ENCODE assay signal across 27 mouse cellular contexts in the genomic region with DNA sequence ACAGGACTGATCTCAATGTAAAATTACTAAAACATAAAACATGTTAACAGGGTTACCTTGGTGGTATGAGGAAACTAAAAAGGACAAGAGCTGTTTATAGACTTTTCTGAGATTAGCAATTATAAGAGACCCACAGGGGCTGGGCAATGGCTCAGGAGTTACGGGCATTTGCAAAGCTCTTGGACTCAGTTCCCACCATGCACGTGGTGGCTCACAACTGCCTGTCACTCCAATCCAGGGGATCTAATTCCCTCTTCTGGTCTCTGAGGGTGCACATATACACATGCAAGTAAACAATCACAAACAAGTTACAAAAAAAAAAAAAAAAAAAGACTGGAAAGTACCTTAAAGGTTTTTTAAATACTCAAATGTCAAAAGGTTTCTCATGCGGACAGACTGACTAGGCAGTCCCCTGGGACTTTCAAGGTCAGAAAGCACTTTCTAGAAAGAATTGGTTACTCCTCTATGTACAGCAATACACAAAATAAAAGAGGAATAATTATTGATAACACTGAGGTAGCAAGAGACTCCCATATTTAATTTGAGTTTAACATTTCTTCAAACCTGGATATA. TPM values are rescaled to one million over a fixed set of nuclear protein-coding genes. Genes with fewer than 3 reads are reported as not detected.
A peak's percentile ranks its signal among the peaks of the same experiment; 100 is the strongest.
DNase-seq lines count a peak whose midpoint lies in the region; TF ChIP-seq lines count a peak whose summit lies in the region.
"Had no signal": no experiment of that assay in that cellular context is flagged by ENCODE, and none has a peak within 500 bp of the region (broad histone marks: within the 10 kb centered on the region; RNA-seq: fewer than 3 reads in every experiment).

No protein-coding gene starts in this region.

- peak overlapping the region; percentile 75 for H3K4me2 ChIP-seq in CH12.LX (ENCODE audit: insufficient read depth, low read depth, poor library complexity, severe bottlenecking)
- H3K4me2 ChIP-seq: embryonic facial prominence, embryonic 12.5 days; forebrain, embryonic 13.5 days; forebrain, embryonic 15.5 days had no signal

- H3K36me3 ChIP-seq in CH12.LX (replicated peaks in 1 of 2; ENCODE audit: control insufficient read depth in 1 of 2, insufficient read depth in 1 of 2, low read length in 1 of 2): peaks cover 0 to 38% of the 10 kb centered on the region in 2 experiments
- H3K36me3 ChIP-seq in splenic B cell, adult 2 months (ENCODE audit: control insufficient read depth, insufficient read depth, low read length, poor library complexity, severe bottlenecking): peaks cover 7% of the 10 kb centered on the region

- peak; percentile 75 for TF ChIP-seq EP300 in CH12.LX (IDR thresholded peaks at IDR 0.05; ENCODE audit: low read length)

- 0 out of 2 replicates have a peak, but pooled peaks cover 3% of the 10 kb centered on the region for H3K79me2 ChIP-seq in CH12.LX (replicated peaks; ENCODE audit: control insufficient read depth, extremely low read depth, insufficient read depth, poor library complexity, severe bottlenecking)

- no peak for TF ChIP-seq CTCF in gastrocnemius, adult 2 months (IDR thresholded peaks at IDR 0.05)
- no peak for TF ChIP-seq CTCF in CH12.LX (conservative IDR thresholded peaks at IDR 0.05 in 1 of 2, IDR thresholded peaks at IDR 0.05 in 1 of 2; ENCODE audit: low read depth in 2 of 2, low read length in 2 of 2)

- H3K27me3 ChIP-seq in CH12.LX (replicated peaks): no peaks in the 10 kb centered on the region
- no peaks in the 10 kb centered on the region for H3K27me3 ChIP-seq in splenic B cell, adult 2 months (ENCODE audit: control insufficient read depth, insufficient read depth, low read length, poor library complexity, severe bottlenecking)
- H3K27me3 ChIP-seq: embryonic facial prominence, embryonic 12.5 days; forebrain, embryonic 13.5 days; forebrain, embryonic 15.5 days had no signal

- no peak for TF ChIP-seq RAD21 in CH12.LX (IDR thresholded peaks at IDR 0.05; ENCODE audit: low read depth, low read length)

- in situ Hi-C loops in CH12.LX (cut with MboI; ENCODE audit: low pct_ligation_motif_present, low pct_unique_long_range_greater_than_20kb, low sequenced_read_pairs): loop anchor here (5.0 kb wide), 1 partner anchor 45 kb away; no protein-coding TSS in a partner anchor

- no peaks in the 10 kb centered on the region for H3K9me3 ChIP-seq in CH12.LX (replicated peaks; ENCODE audit: low read length)
- H3K9me3 ChIP-seq: embryonic facial prominence, embryonic 10.5 days; embryonic facial prominence, embryonic 12.5 days; forebrain, embryonic 13.5 days; forebrain, embryonic 15.5 days had no signal

- H3K27ac ChIP-seq in gastrocnemius, adult 2 months: peak overlapping the region; percentile 76
- H3K27ac ChIP-seq in CH12.LX (ENCODE audit: insufficient read depth, low read depth): no peak overlapping the region
- H3K27ac ChIP-seq: embryonic facial prominence, embryonic 10.5 days; embryonic facial prominence, embryonic 12.5 days; forebrain, embryonic 13.5 days; forebrain, embryonic 15.5 days had no signal

- no peak for TF ChIP-seq POLR2A in CH12.LX (IDR thresholded peaks at IDR 0.05; ENCODE audit: low read depth, low read length)

- intact Hi-C loops in gastrocnemius, adult 2 months (cut with DNase I): no loop called here

- DNase-seq in gastrocnemius, adult 2 months: peak; percentile 49
- DNase-seq in gastrocnemius, postnatal 10 days: no peak
- DNase-seq in A20 (ENCODE audit: low read depth, low spot score): peak; percentile 41
- peak; percentile 65 for DNase-seq in CH12.LX (ENCODE audit: extremely low read depth)
- peak; percentile 73 for DNase-seq in splenic B cell, adult 2 months (ENCODE audit: low read depth, low spot score)
- DNase-seq in kidney, postnatal 36 days: no peak
- DNase-seq in thymus, postnatal 14 days: no peak
- DNase-seq: adrenal gland, adult 2 months; adrenal gland, postnatal 10 days; adrenal gland, postnatal 25 days; cerebellum, adult 11-12 months; cerebellum, adult 2 months; cerebellum, adult 9-10 months; cerebellum, postnatal 10 days; cerebellum, postnatal 25 days; forebrain, postnatal 0 days had no signal

- dilution Hi-C loops in CH12.LX (cut with MboI; ENCODE audit: extremely low pct_ligation_motif_present, extremely low pct_unique_long_range_greater_than_20kb, low sequenced_read_pairs): no loop called here

- peaks cover 33 to 90% of the 10 kb centered on the region in 2 experiments for H3K4me1 ChIP-seq in CH12.LX (ENCODE audit: control insufficient read depth in 1 of 2, insufficient read depth in 2 of 2)

- no peak overlapping the region for H3K9ac ChIP-seq in CH12.LX (ENCODE audit: insufficient read depth, low read depth)
- H3K9ac ChIP-seq: embryonic facial prominence, embryonic 12.5 days; forebrain, embryonic 13.5 days; forebrain, embryonic 15.5 days; forebrain, postnatal 0 days had no signal

- no peak overlapping the region for H3K4me3 ChIP-seq in gastrocnemius, adult 2 months
- H3K4me3 ChIP-seq in CH12.LX (replicated peaks in 1 of 3; ENCODE audit: low read depth in 2 of 3, low read length in 2 of 3, poor library complexity in 1 of 3): no peak overlapping the region
- H3K4me3 ChIP-seq: embryonic facial prominence, embryonic 10.5 days; embryonic facial prominence, embryonic 12.5 days; forebrain, embryonic 13.5 days; forebrain, embryonic 15.5 days had no signal

TF ChIP-seq in CH12.LX, 34 proteins besides CTCF, POLR2A, EP300 and RAD21 (continues in another document):
- 0 out of 2 replicates have a peak, but pooled peaks have one; percentile 39 for TF ChIP-seq MEF2A (IDR thresholded peaks at IDR 0.05; ENCODE audit: borderline replicate concordance, low read depth, low read length)
- peak; percentile 29; the same call in 1 of the 2 replicates for TF ChIP-seq MAZ (IDR thresholded peaks at IDR 0.05; ENCODE audit: low read depth, low read length)
- TF ChIP-seq USF1 (IDR thresholded peaks at IDR 0.05; ENCODE audit: low read depth, low read length): no peak
- peak; percentile 58; the same call in 1 of the 2 replicates for TF ChIP-seq BHLHE40 (IDR thresholded peaks at IDR 0.05; ENCODE audit: low read depth, low read length)
- TF ChIP-seq HCFC1 (IDR thresholded peaks at IDR 0.05; ENCODE audit: low read depth, low read length): no peak
- TF ChIP-seq UBTF (IDR thresholded peaks at IDR 0.05; ENCODE audit: low read depth, low read length): no peak
- peak; percentile 63; the same call in 1 of the 2 replicates for TF ChIP-seq ETS1 (conservative IDR thresholded peaks at IDR 0.05; ENCODE audit: low read depth, low read length)
- TF ChIP-seq ELF1 (IDR thresholded peaks at IDR 0.05; ENCODE audit: low read depth, low read length): no peak
- no peak for TF ChIP-seq USF2 (conservative IDR thresholded peaks at IDR 0.05; ENCODE audit: low read depth, low read length)
- no peak for TF ChIP-seq ZMIZ1 (IDR thresholded peaks at IDR 0.05; ENCODE audit: low read depth, low read length)
- TF ChIP-seq KAT2A (IDR thresholded peaks at IDR 0.05; ENCODE audit: insufficient replicate concordance, low read length): no peak
- TF ChIP-seq NRF1 (IDR thresholded peaks at IDR 0.05; ENCODE audit: low read depth, low read length): no peak
- peak; percentile 95 for TF ChIP-seq ZNF384 (IDR thresholded peaks at IDR 0.05; ENCODE audit: low read depth, low read length)
- TF ChIP-seq POLR2AphosphoS2 (IDR thresholded peaks at IDR 0.05; ENCODE audit: low read depth, low read length): no peak
- peak; percentile 56 for TF ChIP-seq IRF4 (IDR thresholded peaks at IDR 0.05; ENCODE audit: low read depth, low read length)
- peak; percentile 82; the same call in 1 of the 2 replicates for TF ChIP-seq MXI1 (IDR thresholded peaks at IDR 0.05; ENCODE audit: low read depth, low read length)
- TF ChIP-seq MAFK (IDR thresholded peaks at IDR 0.05; ENCODE audit: insufficient replicate concordance, low read length): no peak
- TF ChIP-seq JUND (conservative IDR thresholded peaks at IDR 0.05; ENCODE audit: low read depth, low read length): no peak
- TF ChIP-seq SIN3A (IDR thresholded peaks at IDR 0.05; ENCODE audit: low read length): no peak
- peak; percentile 88 for TF ChIP-seq MYC (IDR thresholded peaks at IDR 0.05; ENCODE audit: low read depth, low read length)
- TF ChIP-seq MAX (IDR thresholded peaks at IDR 0.05; ENCODE audit: low read length): no peak
- no peak for TF ChIP-seq ZKSCAN1 (IDR thresholded peaks at IDR 0.05; ENCODE audit: borderline replicate concordance, low read depth, low read length)
- TF ChIP-seq CHD1 (IDR thresholded peaks at IDR 0.05; ENCODE audit: low read depth, low read length): no peak
- no peak for TF ChIP-seq NELFE (IDR thresholded peaks at IDR 0.05; ENCODE audit: low read depth, low read length)
- TF ChIP-seq TBP (conservative IDR thresholded peaks at IDR 0.05; ENCODE audit: low read depth, low read length): no peak
- TF ChIP-seq JUN (IDR thresholded peaks at IDR 0.05; ENCODE audit: insufficient read depth, low read depth, low read length): no peak
- no peak for TF ChIP-seq GABPA (IDR thresholded peaks at IDR 0.05; ENCODE audit: insufficient replicate concordance, low read depth, low read length)
- TF ChIP-seq RCOR1 (conservative IDR thresholded peaks at IDR 0.05; ENCODE audit: low read depth, low read length): no peak
- TF ChIP-seq E2F4 (IDR thresholded peaks at IDR 0.05; ENCODE audit: insufficient replicate concordance, low read depth, low read length): no peak

RNA-seq across cellular contexts. Expression of a gene that starts 15.4 kb away (rescaled TPM):
- 10 to 100 TPM; 95.0 to 95.1 TPM for total RNA-seq in gastrocnemius, adult 2 months (2021)
- total RNA-seq in gastrocnemius, postnatal 10 days (2021): 100 to 1,000 TPM; 134 to 138 TPM
- total RNA-seq in CH12.LX (2012; rRNA removed) (163 and 168 TPM in 2 replicates), CH12.LX (2014; rRNA removed) (264 and 297 TPM in 2 replicates)
- polyA plus RNA-seq in CH12.LX (2012; ENCODE audit: insufficient read length, low read depth): 148 and 164 TPM in 2 replicates

RNA-seq across cellular contexts. Expression of a gene that starts 15.7 kb away (rescaled TPM):
- total RNA-seq in gastrocnemius, adult 2 months (2021): 10 to 100 TPM; 24.0 to 28.5 TPM
- total RNA-seq in gastrocnemius, postnatal 10 days (2021): 10 to 100 TPM; 33.5 to 38.6 TPM
- total RNA-seq in CH12.LX (2012; rRNA removed) (21.0 and 28.0 TPM in 2 replicates), CH12.LX (2014; rRNA removed) (38.3 and 40.4 TPM in 2 replicates)
- polyA plus RNA-seq in CH12.LX (2012; ENCODE audit: insufficient read length, low read depth): 22.2 and 27.7 TPM in 2 replicates

RNA-seq across cellular contexts. Expression of a gene that starts 51.6 kb away (rescaled TPM):
- total RNA-seq in gastrocnemius, adult 2 months (2021): not detected
- total RNA-seq in gastrocnemius, postnatal 10 days (2021): not detected
- total RNA-seq in CH12.LX (2012; rRNA removed) (not detected in 2 replicates), CH12.LX (2014; rRNA removed) (not detected in 2 replicates)
- not detected in 2 replicates for polyA plus RNA-seq in CH12.LX (2012; ENCODE audit: insufficient read length, low read depth)
- total RNA-seq: adrenal gland, adult 2 months; adrenal gland, postnatal 10 days; adrenal gland, postnatal 25 days; adrenal gland, postnatal 4 days; forebrain, postnatal 0 days; MEL had no signal
- polyA plus RNA-seq: adrenal gland, adult 2 months; brain, embryonic 14.5 days; CD4-positive, CD25-positive, alpha-beta regulatory T cell, adult 4 months; cerebellum, adult 2 months; cortical plate, adult 2 months; embryonic facial prominence, embryonic 10.5 days; embryonic facial prominence, embryonic 12.5 days; embryonic facial prominence, embryonic 14.5 days; forebrain, embryonic 11.5 days; forebrain, embryonic 13.5 days; forebrain, embryonic 15.5 days; forebrain, postnatal 0 days had no signal

RNA-seq across cellular contexts. Expression of a gene that starts 52.0 kb away (rescaled TPM):
- total RNA-seq in gastrocnemius, adult 2 months (2021): 10 to 100 TPM; 14.1 to 16.0 TPM
- 10 to 100 TPM; 21.3 to 26.4 TPM for total RNA-seq in gastrocnemius, postnatal 10 days (2021)
- total RNA-seq in CH12.LX (2012; rRNA removed) (11.4 and 11.9 TPM in 2 replicates), CH12.LX (2014; rRNA removed) (15.6 and 16.1 TPM in 2 replicates)
- polyA plus RNA-seq in CH12.LX (2012; ENCODE audit: insufficient read length, low read depth): 16.6 and 20.7 TPM in 2 replicates

Comparison
In these comparisons a context has a peak if more than half of its experiments do, and no peak if none do; other contexts are left out.
1. DNase-seq: peak in gastrocnemius, adult 2 months (single experiment), A20 (single experiment), CH12.LX (single experiment) and splenic B cell, adult 2 months (single experiment); none in gastrocnemius, postnatal 10 days (single experiment), kidney, postnatal 36 days (0 of 2) and thymus, postnatal 14 days (single experiment).